Mouse (Mus musculus) liver, postnatal 0 days (tissue): ENCODE results near the gene Ccna2. TPM values are rescaled to one million over a fixed set of nuclear protein-coding genes. Genes with fewer than 3 reads are reported as not detected.

ENCODE experiments used
- ATAC-seq: fragments of 200-750 bp; cut with Nextera tagmentation; 2 replicates; pipeline ENCODE4 v1.8.0; 2017; ENCODE audit warnings: mild to moderate bottlenecking, moderate library complexity
- DNase-seq: peaks from one replicate; pipeline ENCODE4 v3.0.0-alpha.2; 2016
- H3K27ac ChIP-seq: fragments of 300-500 bp; sonication (generic); 2 replicates; pipeline ENCODE4 v1.5.1; 2014; ENCODE audit warnings: antibody characterized with exemption, moderate library complexity, mild to moderate bottlenecking, low read depth
- H3K27me3 ChIP-seq: fragments of 300-500 bp; sonication (generic); 2 replicates; pipeline ENCODE4 v1.6.1; 2014; ENCODE audit warnings: low read length, control low read depth, mixed read lengths; ENCODE audit not compliant: insufficient read depth
- H3K36me3 ChIP-seq: fragments of 300-500 bp; sonication (generic); replicated peaks from 2 replicates; pipeline ENCODE4 v1.6.1; 2014; ENCODE audit warnings: mild to moderate bottlenecking, control low read depth, low read length, moderate library complexity, mixed read lengths; ENCODE audit not compliant: insufficient read depth
- H3K4me1 ChIP-seq: fragments of 300-500 bp; sonication (generic); 2 replicates; pipeline ENCODE4 v1.6.1; 2014; ENCODE audit warnings: antibody characterized with exemption, mild to moderate bottlenecking, control low read depth; ENCODE audit not compliant: insufficient read depth
- H3K4me2 ChIP-seq: fragments of 300-500 bp; sonication (generic); 2 replicates; pipeline ENCODE4 v1.6.1; 2014; ENCODE audit warnings: low read depth, mild to moderate bottlenecking, low read length, moderate library complexity, mixed read lengths
- H3K4me3 ChIP-seq: fragments of 300-500 bp; sonication (generic); 2 replicates; pipeline ENCODE4 v1.5.1; 2014; ENCODE audit warnings: low read depth, low read length
- H3K9ac ChIP-seq: fragments of 300-500 bp; sonication (generic); replicated peaks from 2 replicates; pipeline ENCODE4 v1.6.1; 2014; ENCODE audit warnings: mild to moderate bottlenecking, moderate library complexity
- H3K9me3 ChIP-seq: fragments of 300-500 bp; sonication (generic); 2 replicates; pipeline ENCODE4 v1.6.1; 2016; ENCODE audit warnings: mild to moderate bottlenecking, control low read depth, low read length, mixed read lengths
- CTCF ChIP-seq: sonication (generic); IDR thresholded peaks from 2 replicates; pipeline ENCODE4 v1.5.1; 2016; ENCODE audit warnings: antibody characterized with exemption, low read depth
- EP300 ChIP-seq: IDR thresholded peaks from 2 replicates; pipeline ENCODE4 v1.6.1; 2016; ENCODE audit warnings: antibody characterized with exemption, low read depth, mild to moderate bottlenecking
- WGBS: fragments of 180-500 bp; shearing (Covaris S2); extraction: QIAGEN DNeasy Blood & Tissue Kit; methylation state at CpG from one replicate; pipeline ENCODE4 v1.1.7; 2014; ENCODE audit not compliant: insufficient replicate concordance; 5-methylcytosine and 5-hydroxymethylcytosine counted together
- polyA plus RNA-seq: library from polyadenylated mRNA; unstranded; fragments of >200 nt; fragmentation: Nextera tagmentation; extraction: Ambion mirVana; gene quantifications from 2 replicates; pipeline ENCODE4 v1.2.1, GENCODE M21; 2015

Gene Ccna2
- polyA plus RNA-seq, 1 experiment from 2014 or later = 96.3 TPM

DNA sequence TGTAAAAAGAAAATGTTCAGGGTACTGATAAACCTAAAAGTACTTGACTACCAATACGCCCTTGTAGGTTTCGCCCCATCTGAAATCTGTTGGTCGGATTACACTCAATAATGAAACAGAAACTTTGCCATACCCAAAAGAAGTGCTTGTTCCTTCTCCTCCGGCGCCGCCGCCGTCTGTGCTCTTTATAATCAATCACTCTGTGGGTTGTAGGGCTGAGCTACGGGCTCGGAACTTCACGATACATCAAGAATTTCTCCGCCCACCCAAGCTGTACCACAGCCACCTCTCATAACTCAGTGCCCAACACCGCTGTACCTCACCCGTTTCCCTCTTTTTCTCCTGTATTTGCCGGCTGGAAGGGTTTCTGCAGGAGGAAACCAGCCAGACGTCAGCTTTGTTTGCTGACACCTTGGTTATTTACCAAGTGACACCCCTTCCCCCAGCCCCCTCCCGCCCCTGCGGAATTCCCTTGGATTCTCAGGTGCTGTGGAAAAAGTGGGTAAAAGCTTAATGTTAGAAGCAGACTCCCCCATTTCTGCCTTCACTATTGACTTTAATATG, 39.9 kb downstream of the Ccna2 start:
- Histone ChIP-seq H3K9ac (peak overlapping the region; percentile 52), H3K4me2 (peak overlapping the region; percentile 68), H3K4me1 (peaks cover 8% of the 10 kb centered on the region), H3K9me3 (no peaks in the 10 kb centered on the region), H3K27me3 (no peaks in the 10 kb centered on the region), H3K36me3 (no peaks in the 10 kb centered on the region), H3K27ac (no peak overlapping the region), H3K4me3 (peak overlapping the region; percentile 46)
- ATAC-seq = no peak; the same call in 1 of the 2 replicates
- 3% methylated on average over 18 of the region's 18 CpGs for whole genome bisulfite sequencing
- no peak for DNase-seq
- TF ChIP-seq CTCF = no peak
- TF ChIP-seq EP300 = no peak

DNA sequence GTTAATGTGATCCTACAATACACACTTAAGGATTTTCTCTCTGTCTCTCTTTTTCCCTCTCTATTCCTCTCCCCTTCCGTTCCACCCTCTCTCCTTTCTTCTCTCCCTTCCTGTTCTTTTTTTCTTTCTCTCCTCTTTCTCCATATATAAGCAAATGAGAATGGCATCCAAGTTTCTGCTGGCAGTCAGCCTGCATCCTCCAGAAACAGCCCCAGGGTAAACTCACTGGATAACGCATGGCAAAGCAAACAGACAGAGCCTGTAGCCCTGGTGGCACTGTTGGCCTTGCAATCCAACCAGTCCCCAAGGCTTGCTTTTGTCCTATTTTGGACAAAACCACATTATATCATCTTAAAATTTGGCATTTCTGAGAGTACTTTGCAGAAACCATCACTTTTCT, 40.7 kb downstream of the Ccna2 start:
- Histone ChIP-seq H3K4me3 (no peak overlapping the region), H3K4me1 (peaks cover 8% of the 10 kb centered on the region), H3K27me3 (no peaks in the 10 kb centered on the region), H3K9me3 (no peaks in the 10 kb centered on the region), H3K9ac (no peak overlapping the region), H3K4me2 (no peak overlapping the region), H3K27ac (no peak overlapping the region), H3K36me3 (no peaks in the 10 kb centered on the region)
- ATAC-seq (no peak), DNase-seq (no peak)
- TF ChIP-seq CTCF = no peak
- WGBS = 59% methylated on average over 2 of the region's 2 CpGs

GRCm38 (mm10) chr3:36530781-36531180, 41.2 kb downstream of the Ccna2 start:
- no peak overlapping the region for H3K27ac ChIP-seq
- no peak overlapping the region for H3K4me2 ChIP-seq
- WGBS = 68% methylated on average over 5 of the region's 5 CpGs
- no peaks in the 10 kb centered on the region for H3K9me3 ChIP-seq
- no peak overlapping the region for H3K9ac ChIP-seq
- TF ChIP-seq CTCF (no peak), EP300 (no peak)
- peaks cover 8% of the 10 kb centered on the region for H3K4me1 ChIP-seq
- H3K36me3 ChIP-seq = no peaks in the 10 kb centered on the region
- no peak overlapping the region for H3K4me3 ChIP-seq
- no peaks in the 10 kb centered on the region for H3K27me3 ChIP-seq
- DNase-seq (no peak), ATAC-seq (no peak)

DNA sequence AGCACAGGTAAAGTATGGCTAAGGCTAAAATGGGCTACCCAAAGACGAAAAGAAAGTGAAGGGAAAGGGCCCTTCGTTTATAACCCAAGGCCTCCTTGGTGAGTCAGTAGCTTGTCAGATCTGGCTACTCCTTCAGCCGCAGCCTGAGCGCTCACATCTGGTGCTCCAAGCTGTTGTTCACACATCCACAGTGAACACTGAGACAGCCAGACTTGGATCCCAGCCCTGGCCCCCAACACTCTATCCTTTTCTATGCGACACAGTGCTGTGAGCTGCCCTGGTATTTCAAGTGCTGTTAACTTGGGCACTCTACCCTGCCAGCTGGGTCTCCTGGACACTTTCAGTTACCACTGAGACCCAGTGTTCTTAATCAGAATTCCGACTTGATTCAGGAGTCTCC, 41.6 kb downstream of the Ccna2 start:
- Histone ChIP-seq H3K27ac (no peak overlapping the region), H3K36me3 (no peaks in the 10 kb centered on the region), H3K4me2 (no peak overlapping the region), H3K27me3 (no peaks in the 10 kb centered on the region), H3K4me1 (peaks cover 8% of the 10 kb centered on the region), H3K4me3 (no peak overlapping the region), H3K9me3 (no peaks in the 10 kb centered on the region), H3K9ac (no peak overlapping the region)
- 82% methylated on average over 6 of the region's 6 CpGs for WGBS
- DNase-seq = no peak
- no peak for TF ChIP-seq CTCF
- no peak for TF ChIP-seq EP300
- ATAC-seq = no peak

DNA sequence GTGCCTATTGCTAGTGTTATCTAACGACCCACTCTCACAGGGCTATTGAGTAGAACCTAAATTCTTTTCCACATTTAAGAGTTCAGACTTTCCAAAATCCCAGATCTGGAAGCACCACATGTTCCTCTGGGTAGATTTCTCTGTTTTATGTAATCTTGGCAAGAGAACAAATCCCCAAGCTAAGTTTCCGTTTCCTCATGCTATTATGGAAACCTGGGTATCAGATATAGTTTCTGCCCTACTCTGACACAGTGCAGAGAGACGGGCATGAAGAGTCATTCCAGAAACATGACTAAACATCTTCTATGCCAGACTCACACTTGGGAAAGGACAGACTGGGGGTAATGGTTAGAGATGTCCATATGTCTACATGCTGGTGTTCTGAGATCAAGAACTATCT, 47.5 kb downstream of the Ccna2 start:
- Histone ChIP-seq H3K4me3 (no peak overlapping the region), H3K36me3 (no peaks in the 10 kb centered on the region), H3K27ac (no peak overlapping the region), H3K27me3 (peaks cover 23% of the 10 kb centered on the region), H3K9ac (no peak overlapping the region), H3K9me3 (no peaks in the 10 kb centered on the region), H3K4me1 (no peaks in the 10 kb centered on the region), H3K4me2 (no peak overlapping the region)
- 66% methylated on average over 3 of the region's 3 CpGs for WGBS
- ATAC-seq (no peak), DNase-seq (no peak)
- no peak for TF ChIP-seq EP300
- TF ChIP-seq CTCF = no peak

DNA sequence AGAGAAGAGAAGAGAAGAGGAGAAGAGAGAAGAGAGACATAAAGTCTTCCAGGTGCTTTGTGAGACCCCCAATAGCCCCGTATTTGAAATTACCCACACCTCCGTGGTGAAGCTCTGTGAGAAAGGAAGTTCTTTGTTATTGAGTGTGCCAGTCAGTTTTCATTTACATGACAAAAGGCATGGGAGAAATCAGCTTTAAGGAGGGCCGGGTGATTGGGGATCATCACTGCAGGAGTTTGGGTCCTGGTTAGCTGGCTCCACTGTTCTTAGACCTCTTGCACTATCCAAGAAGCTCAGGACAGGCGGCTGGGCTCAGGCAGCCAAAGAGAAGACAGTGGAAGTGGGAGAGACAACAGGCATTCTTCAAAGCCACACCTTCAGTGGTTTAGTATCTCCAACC, 49.8 kb downstream of the Ccna2 start:
- H3K4me2 ChIP-seq = no peak overlapping the region
- 13% methylated on average over 4 of the region's 4 CpGs for WGBS
- TF ChIP-seq CTCF (no peak), EP300 (no peak)
- H3K27ac ChIP-seq = no peak overlapping the region
- H3K9ac ChIP-seq = no peak overlapping the region
- ATAC-seq (no peak), DNase-seq (no peak)
- no peak overlapping the region for H3K4me3 ChIP-seq
- H3K36me3 ChIP-seq = no peaks in the 10 kb centered on the region
- no peaks in the 10 kb centered on the region for H3K4me1 ChIP-seq
- peaks cover 23% of the 10 kb centered on the region for H3K27me3 ChIP-seq
- H3K9me3 ChIP-seq = no peaks in the 10 kb centered on the region
